Mouse (Mus musculus) forebrain, embryonic 14.5 days (tissue): ENCODE data around the gene Edem3. TPM values are rescaled to one million over a fixed set of nuclear protein-coding genes. Genes with fewer than 3 reads are reported as not detected.

Experiments used
- ATAC-seq: fragments of 200-750 bp; cut with Nextera tagmentation; 2 replicates; pipeline ENCODE4 v1.8.0; 2017; ENCODE audit warnings: mild to moderate bottlenecking, moderate library complexity
- DNase-seq: peaks from one replicate; pipeline ENCODE4 v3.0.0-alpha.2; 2015; ENCODE audit warnings: low spot score
- H3K27ac ChIP-seq: fragments of 300-500 bp; sonication (generic); 2 replicates; pipeline ENCODE4 v1.5.1; 2014; ENCODE audit warnings: low read depth, mild to moderate bottlenecking, control low read depth, low read length, moderate library complexity
- H3K27me3 ChIP-seq: fragments of 300-500 bp; sonication (generic); replicated peaks from 2 replicates; pipeline ENCODE4 v1.6.1; 2014; ENCODE audit warnings: low read length, control low read depth, mixed read lengths; ENCODE audit not compliant: control insufficient read depth, insufficient read depth
- H3K36me3 ChIP-seq: fragments of 300-500 bp; sonication (generic); 2 replicates; pipeline ENCODE4 v1.6.1; 2014; ENCODE audit warnings: low read length, control low read depth; ENCODE audit not compliant: control insufficient read depth, insufficient read depth
- H3K4me1 ChIP-seq: fragments of 300-500 bp; sonication (generic); 2 replicates; pipeline ENCODE4 v1.6.1; 2014; ENCODE audit warnings: antibody characterized with exemption, low read length, control low read depth; ENCODE audit not compliant: control insufficient read depth, insufficient read depth
- H3K4me2 ChIP-seq: fragments of 300-500 bp; sonication (generic); 2 replicates; pipeline ENCODE4 v1.6.1; 2014; ENCODE audit warnings: mild to moderate bottlenecking, control low read depth, low read length
- H3K4me3 ChIP-seq: fragments of 300-500 bp; sonication (generic); 2 replicates; pipeline ENCODE4 v1.5.1; 2014; ENCODE audit warnings: low read depth, low read length, control low read depth
- H3K9ac ChIP-seq: fragments of 300-500 bp; sonication (generic); 2 replicates; pipeline ENCODE4 v1.6.1; 2014; ENCODE audit warnings: mild to moderate bottlenecking, low read length, control low read depth, moderate library complexity
- H3K9me3 ChIP-seq: fragments of 300-500 bp; sonication (generic); replicated peaks from 2 replicates; pipeline ENCODE4 v1.6.1; 2016; ENCODE audit warnings: low read length, control low read depth, mixed read lengths; ENCODE audit not compliant: control insufficient read depth
- WGBS: fragments of 180-500 bp; shearing (Covaris S2); extraction: QIAGEN DNeasy Blood & Tissue Kit; methylation state at CpG from one replicate; pipeline ENCODE4 v1.1.7; 2014; 5-methylcytosine and 5-hydroxymethylcytosine counted together
- polyA plus RNA-seq: library from polyadenylated mRNA; unstranded; fragments of >200 nt; fragmentation: Nextera tagmentation; extraction: Ambion mirVana; gene quantifications from 2 replicates; pipeline ENCODE4 v1.2.1, GENCODE M21; 2014

Edem3 gene
- polyA plus RNA-seq, 1 experiment from 2014 or later, result 16.3 TPM

- Histone ChIP-seq H3K27ac (no peak overlapping the region), H3K4me3 (no peak overlapping the region), H3K27me3 (no peaks in the 10 kb centered on the region), H3K9me3 (no peaks in the 10 kb centered on the region), H3K4me2 (no peak overlapping the region), H3K4me1 (no peaks in the 10 kb centered on the region), H3K36me3 (no peaks in the 10 kb centered on the region), H3K9ac (no peak overlapping the region)
- ATAC-seq (no peak), DNase-seq (no peak)
Observed at GRCm38 (mm10) chr1:151713622-151714021, 41.5 kb upstream of the Edem3 start.

GRCm38 (mm10) chr1:151716024-151716710, 39.0 kb upstream of the Edem3 start:
- Histone ChIP-seq H3K4me2 (no peak overlapping the region), H3K36me3 (no peaks in the 10 kb centered on the region), H3K27me3 (no peaks in the 10 kb centered on the region), H3K9ac (no peak overlapping the region), H3K9me3 (no peaks in the 10 kb centered on the region), H3K4me3 (no peak overlapping the region), H3K27ac (no peak overlapping the region), H3K4me1 (no peaks in the 10 kb centered on the region)
- 0 out of 2 replicates have a peak, but pooled peaks have one; percentile 37 for ATAC-seq
- DNase-seq, result peak; percentile 13
- WGBS, result 81% methylated on average over 11 of the region's 11 CpGs

GRCm38 (mm10) chr1:151717624-151718023, 37.5 kb upstream of the Edem3 start:
- Histone ChIP-seq H3K27me3 (no peaks in the 10 kb centered on the region), H3K4me1 (no peaks in the 10 kb centered on the region), H3K9me3 (no peaks in the 10 kb centered on the region), H3K36me3 (no peaks in the 10 kb centered on the region), H3K27ac (no peak overlapping the region), H3K9ac (no peak overlapping the region), H3K4me3 (no peak overlapping the region), H3K4me2 (no peak overlapping the region)
- no peak for DNase-seq
- no peak for ATAC-seq
- WGBS, result 91% methylated on average over 5 of the region's 5 CpGs

- H3K9ac ChIP-seq, result no peak overlapping the region
- 91% methylated on average over 8 of the region's 8 CpGs for WGBS
Observed at GRCm38 (mm10) chr1:151718575-151718974, 36.6 kb upstream of the Edem3 start.

GRCm38 (mm10) chr1:151719911-151720310, 35.3 kb upstream of the Edem3 start:
- no peak overlapping the region for H3K4me3 ChIP-seq
- no peak overlapping the region for H3K9ac ChIP-seq
- DNase-seq, result no peak
- ATAC-seq, result no peak
- H3K4me1 ChIP-seq, result no peaks in the 10 kb centered on the region
- no peaks in the 10 kb centered on the region for H3K36me3 ChIP-seq
- H3K4me2 ChIP-seq, result no peak overlapping the region
- H3K27me3 ChIP-seq, result no peaks in the 10 kb centered on the region
- 88% methylated on average over 5 of the region's 5 CpGs for WGBS
- H3K9me3 ChIP-seq, result no peaks in the 10 kb centered on the region
- H3K27ac ChIP-seq, result no peak overlapping the region

More at GRCm38 (mm10) chr1:151718575-151718974, 36.6 kb upstream of the Edem3 start:
- Histone ChIP-seq H3K27me3 (no peaks in the 10 kb centered on the region), H3K4me1 (no peaks in the 10 kb centered on the region), H3K36me3 (no peaks in the 10 kb centered on the region), H3K4me3 (no peak overlapping the region), H3K4me2 (no peak overlapping the region), H3K27ac (no peak overlapping the region), H3K9me3 (no peaks in the 10 kb centered on the region)
- ATAC-seq (no peak), DNase-seq (no peak)

DNA sequence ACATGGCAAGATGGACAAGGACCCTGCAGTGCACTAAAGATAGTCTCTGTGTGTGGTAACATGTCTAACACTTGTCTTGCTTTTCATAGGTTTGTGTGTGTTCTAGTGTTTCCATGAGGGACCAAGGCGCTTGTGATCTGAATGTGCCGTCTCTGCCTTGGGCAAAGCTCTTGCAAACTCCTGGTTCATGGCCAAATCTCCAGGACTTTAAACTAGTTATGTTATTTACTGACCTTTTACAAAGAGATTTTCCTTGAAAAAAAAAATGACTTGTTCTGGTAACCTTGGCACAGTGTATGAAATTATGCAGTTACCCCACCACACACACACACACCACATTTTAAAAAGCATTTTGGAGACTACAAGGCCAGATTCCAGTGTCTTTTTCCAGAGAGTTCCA, 34.6 kb upstream of the Edem3 start:
- no peaks in the 10 kb centered on the region for H3K4me1 ChIP-seq
- H3K4me2 ChIP-seq, result no peak overlapping the region
- no peak overlapping the region for H3K9ac ChIP-seq
- no peaks in the 10 kb centered on the region for H3K36me3 ChIP-seq
- H3K27me3 ChIP-seq, result no peaks in the 10 kb centered on the region
- no peaks in the 10 kb centered on the region for H3K9me3 ChIP-seq
- ATAC-seq (no peak), DNase-seq (no peak)
- WGBS, result 95% methylated on average over 2 of the region's 2 CpGs
- H3K4me3 ChIP-seq, result no peak overlapping the region
- H3K27ac ChIP-seq, result no peak overlapping the region

DNA sequence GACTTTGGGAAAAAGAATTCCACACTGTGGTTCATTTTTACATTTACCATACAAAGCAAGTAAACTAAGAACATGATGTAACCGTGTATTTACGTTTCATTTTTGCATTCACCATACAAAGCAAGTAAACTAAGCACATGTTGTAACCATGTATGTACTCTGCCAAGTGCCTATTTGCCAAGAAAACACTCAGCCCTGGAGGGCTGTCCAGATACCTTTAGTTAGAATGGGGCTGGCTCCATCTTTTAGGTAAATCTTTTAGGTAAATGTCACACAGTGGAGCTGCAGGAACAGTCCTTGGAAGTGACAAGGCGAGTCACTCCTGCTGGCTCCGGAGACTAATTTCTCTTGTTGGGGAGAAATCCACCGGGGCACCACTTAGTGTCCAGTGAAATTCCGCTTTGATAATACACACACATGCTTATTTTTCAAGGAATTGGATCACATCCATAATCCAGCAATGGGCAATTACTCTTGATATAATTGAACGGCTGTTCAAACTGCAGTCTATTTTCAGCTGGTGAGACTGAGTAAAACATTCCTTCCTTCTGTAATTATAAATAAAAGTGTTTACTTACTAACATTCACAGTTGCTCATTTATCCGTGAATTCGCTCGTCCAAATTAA, 33.7 kb upstream of the Edem3 start:
- Histone ChIP-seq H3K9me3 (no peaks in the 10 kb centered on the region), H3K9ac (no peak overlapping the region), H3K36me3 (no peaks in the 10 kb centered on the region), H3K4me3 (no peak overlapping the region), H3K27ac (no peak overlapping the region), H3K4me2 (no peak overlapping the region), H3K27me3 (no peaks in the 10 kb centered on the region), H3K4me1 (no peaks in the 10 kb centered on the region)
- ATAC-seq (peak; percentile 57; the same call in 1 of the 2 replicates), DNase-seq (peak; percentile 68)
- WGBS, result 46% methylated on average over 10 of the region's 10 CpGs

DNA sequence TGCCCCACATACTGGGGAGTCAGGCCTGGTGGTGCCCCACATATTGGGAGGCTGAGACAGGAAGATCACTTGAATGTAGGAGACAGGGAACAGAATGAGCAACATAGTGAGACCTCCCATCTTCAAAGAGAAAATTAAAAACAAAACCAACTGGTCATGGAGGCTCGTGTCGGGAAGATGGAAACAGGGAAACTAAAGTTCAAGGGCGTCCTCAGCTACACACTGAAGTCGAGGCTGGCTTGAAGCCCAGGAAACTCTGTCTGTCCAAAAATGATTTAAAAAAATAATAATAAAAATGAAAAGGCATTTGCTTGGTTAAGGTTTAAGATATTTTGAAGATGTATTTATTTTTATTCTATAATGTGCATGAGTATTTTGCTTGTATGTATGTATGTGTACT, 31.4 kb upstream of the Edem3 start:
- Histone ChIP-seq H3K9me3 (no peaks in the 10 kb centered on the region), H3K4me1 (no peaks in the 10 kb centered on the region), H3K27ac (no peak overlapping the region), H3K27me3 (no peaks in the 10 kb centered on the region), H3K9ac (no peak overlapping the region), H3K36me3 (no peaks in the 10 kb centered on the region), H3K4me2 (no peak overlapping the region), H3K4me3 (no peak overlapping the region)
- DNase-seq, result no peak
- 91% methylated on average over 4 of the region's 4 CpGs for WGBS
- no peak for ATAC-seq

GRCm38 (mm10) chr1:151725590-151725989, 29.6 kb upstream of the Edem3 start:
- Histone ChIP-seq H3K36me3 (no peaks in the 10 kb centered on the region), H3K4me3 (no peak overlapping the region), H3K27me3 (no peaks in the 10 kb centered on the region), H3K27ac (no peak overlapping the region), H3K9me3 (no peaks in the 10 kb centered on the region), H3K4me1 (no peaks in the 10 kb centered on the region), H3K9ac (no peak overlapping the region), H3K4me2 (no peak overlapping the region)
- 89% methylated on average over 2 of the region's 2 CpGs for WGBS
- no peak for ATAC-seq
- DNase-seq, result no peak
